Mouse (Mus musculus): ENCODE data around the gene Olfr1105.

The Olfr1105 gene

GRCm38 (mm10) chr2:87036431-87036830 is at the start of gene Olfr1105:
Gene Olfr1105, minus strand, starts transcription at chr2:87036531.
- in situ Hi-C loops (cut with MboI) = no loop called here

GRCm38 (mm10) chr2:87075717-87076116 is 39.4 kb upstream of the Olfr1105 start, which contains the start of gene Olfr1107:
Gene Olfr1107, minus strand, starts transcription at chr2:87075817.
- in situ Hi-C loops (cut with MboI) = no loop called here

- in situ Hi-C loops (cut with MboI) = no loop called here
Measured at GRCm38 (mm10) chr2:87052173-87052572, 15.8 kb upstream of the Olfr1105 start, which contains the start of gene Olfr1106. Gene Olfr1106, minus strand, starts transcription at chr2:87052273.

GRCm38 (mm10) chr2:87026980-87027379 is 9.4 kb downstream of the Olfr1105 start, which contains the start of gene Olfr1104:
Gene Olfr1104, minus strand, starts transcription at chr2:87027080.
- in situ Hi-C loops (cut with MboI) = no loop called here

- in situ Hi-C loops (cut with MboI) = no loop called here
Measured at GRCm38 (mm10) chr2:86998098-86998497, 38.2 kb downstream of the Olfr1105 start, which contains the start of gene Olfr1102. Gene Olfr1102, plus strand, starts transcription at chr2:86998398.

- in situ Hi-C loops (cut with MboI) = no loop called here
Measured at GRCm38 (mm10) chr2:86991121-86991520, 45.2 kb downstream of the Olfr1105 start, which contains the start of gene Olfr1101. Gene Olfr1101, minus strand, starts transcription at chr2:86991221.
